Mouse (Mus musculus): ENCODE results near the gene Clec3b.

The Clec3b gene

GRCm38 (mm10) chr9:123153121-123153520, 2.4 kb downstream of the Clec3b start:
- DNase-seq (ENCODE audit: low spot score): no peak

GRCm38 (mm10) chr9:123156910-123157361, 6.2 kb downstream of the Clec3b start:
- DNase-seq (ENCODE audit: low spot score): no peak

GRCm38 (mm10) chr9:123157699-123158098, 7.0 kb downstream of the Clec3b start:
- DNase-seq (ENCODE audit: low spot score): no peak

- DNase-seq (ENCODE audit: low spot score): no peak
Measured at GRCm38 (mm10) chr9:123158125-123158836, 7.5 kb downstream of the Clec3b start.

GRCm38 (mm10) chr9:123159330-123159729, 8.6 kb downstream of the Clec3b start:
- DNase-seq (ENCODE audit: low spot score): peak; percentile 34

GRCm38 (mm10) chr9:123161792-123162191, 11.0 kb downstream of the Clec3b start:
- no peak for DNase-seq (ENCODE audit: low spot score)

- no peak for DNase-seq (ENCODE audit: low spot score)
Measured at GRCm38 (mm10) chr9:123162985-123163694, 12.4 kb downstream of the Clec3b start.

- no peak for DNase-seq (ENCODE audit: low spot score)
Measured at GRCm38 (mm10) chr9:123165781-123166443, 15.2 kb downstream of the Clec3b start.

GRCm38 (mm10) chr9:123173760-123174159, 23.0 kb downstream of the Clec3b start:
- no peak for DNase-seq (ENCODE audit: low spot score)

GRCm38 (mm10) chr9:123174356-123174755, 23.6 kb downstream of the Clec3b start:
- DNase-seq (ENCODE audit: low spot score): no peak

- DNase-seq (ENCODE audit: low spot score): no peak
Measured at GRCm38 (mm10) chr9:123177380-123178048, 26.8 kb downstream of the Clec3b start.

GRCm38 (mm10) chr9:123180003-123180402, 29.3 kb downstream of the Clec3b start:
- DNase-seq (ENCODE audit: low spot score): no peak

GRCm38 (mm10) chr9:123183226-123183625, 32.5 kb downstream of the Clec3b start:
- no peak for DNase-seq (ENCODE audit: low spot score)

- DNase-seq (ENCODE audit: low spot score): no peak
Measured at GRCm38 (mm10) chr9:123185546-123185945, 34.8 kb downstream of the Clec3b start.

- DNase-seq (ENCODE audit: low spot score): no peak
Measured at GRCm38 (mm10) chr9:123186151-123186550, 35.4 kb downstream of the Clec3b start.

GRCm38 (mm10) chr9:123187589-123187988, 36.8 kb downstream of the Clec3b start:
- DNase-seq (ENCODE audit: low spot score): no peak

- DNase-seq (ENCODE audit: low spot score): no peak
Measured at GRCm38 (mm10) chr9:123188271-123188670, 37.5 kb downstream of the Clec3b start.

GRCm38 (mm10) chr9:123200116-123200515, 49.4 kb downstream of the Clec3b start:
- no peak for DNase-seq (ENCODE audit: low spot score)

- no peak for DNase-seq (ENCODE audit: low spot score)
Measured at GRCm38 (mm10) chr9:123206526-123206925, 55.8 kb downstream of the Clec3b start.

- DNase-seq (ENCODE audit: low spot score): no peak
Measured at GRCm38 (mm10) chr9:123206948-123207347, 56.2 kb downstream of the Clec3b start.
